Mouse (Mus musculus) neural tube, embryonic 14.5 days (tissue): ENCODE results near the gene Galm. TPM values are rescaled to one million over a fixed set of nuclear protein-coding genes. Genes with fewer than 3 reads are reported as not detected.

Experiments
- ATAC-seq: fragments of 200-750 bp; cut with Nextera tagmentation; 2 replicates; pipeline ENCODE4 v1.8.0; 2017; ENCODE audit warnings: low read depth, mild to moderate bottlenecking, moderate TSS enrichment, moderate library complexity
- H3K27ac ChIP-seq: fragments of 300-500 bp; sonication (generic); 2 replicates; pipeline ENCODE4 v1.5.1; 2014; ENCODE audit warnings: low read depth, mild to moderate bottlenecking, control low read depth, low read length, moderate library complexity, mixed read lengths
- H3K27me3 ChIP-seq: fragments of 300-500 bp; sonication (generic); 2 replicates; pipeline ENCODE4 v1.6.1; 2014; ENCODE audit warnings: low read length; ENCODE audit not compliant: control insufficient read depth, insufficient read depth
- H3K36me3 ChIP-seq: fragments of 300-500 bp; sonication (generic); 2 replicates; pipeline ENCODE4 v1.6.1; 2014; ENCODE audit warnings: low read length, mixed read lengths; ENCODE audit not compliant: control insufficient read depth, insufficient read depth
- H3K4me1 ChIP-seq: fragments of 300-500 bp; sonication (generic); 2 replicates; pipeline ENCODE4 v1.6.1; 2014; ENCODE audit warnings: low read length; ENCODE audit not compliant: control insufficient read depth, insufficient read depth
- H3K4me2 ChIP-seq: fragments of 300-500 bp; sonication (generic); 2 replicates; pipeline ENCODE4 v1.6.1; 2014; ENCODE audit warnings: mild to moderate bottlenecking, low read depth, low read length, control low read depth
- H3K4me3 ChIP-seq: fragments of 300-500 bp; sonication (generic); 2 replicates; pipeline ENCODE4 v1.5.1; 2014; ENCODE audit warnings: low read depth, low read length, control low read depth, mixed read lengths
- H3K9ac ChIP-seq: fragments of 300-500 bp; sonication (generic); replicated peaks from 2 replicates; pipeline ENCODE4 v1.6.1; 2014; ENCODE audit warnings: low read depth, mild to moderate bottlenecking, control low read depth, low read length, mixed read lengths
- H3K9me3 ChIP-seq: fragments of 300-500 bp; sonication (generic); 2 replicates; pipeline ENCODE4 v1.6.1; 2016; ENCODE audit warnings: low read length; ENCODE audit not compliant: control insufficient read depth
- WGBS: fragments of 180-500 bp; shearing (Covaris S2); extraction: QIAGEN DNeasy Blood & Tissue Kit; methylation state at CpG from one replicate; pipeline ENCODE4 v1.1.7; 2014; 5-methylcytosine and 5-hydroxymethylcytosine counted together
- polyA plus RNA-seq: library from polyadenylated mRNA; unstranded; fragments of >200 nt; fragmentation: Nextera tagmentation; extraction: Ambion mirVana; gene quantifications from 2 replicates; pipeline ENCODE4 v1.2.1, GENCODE M21; 2014

Galm gene
- polyA plus RNA-seq, 1 experiment from 2014 or later: 0.79 TPM

DNA sequence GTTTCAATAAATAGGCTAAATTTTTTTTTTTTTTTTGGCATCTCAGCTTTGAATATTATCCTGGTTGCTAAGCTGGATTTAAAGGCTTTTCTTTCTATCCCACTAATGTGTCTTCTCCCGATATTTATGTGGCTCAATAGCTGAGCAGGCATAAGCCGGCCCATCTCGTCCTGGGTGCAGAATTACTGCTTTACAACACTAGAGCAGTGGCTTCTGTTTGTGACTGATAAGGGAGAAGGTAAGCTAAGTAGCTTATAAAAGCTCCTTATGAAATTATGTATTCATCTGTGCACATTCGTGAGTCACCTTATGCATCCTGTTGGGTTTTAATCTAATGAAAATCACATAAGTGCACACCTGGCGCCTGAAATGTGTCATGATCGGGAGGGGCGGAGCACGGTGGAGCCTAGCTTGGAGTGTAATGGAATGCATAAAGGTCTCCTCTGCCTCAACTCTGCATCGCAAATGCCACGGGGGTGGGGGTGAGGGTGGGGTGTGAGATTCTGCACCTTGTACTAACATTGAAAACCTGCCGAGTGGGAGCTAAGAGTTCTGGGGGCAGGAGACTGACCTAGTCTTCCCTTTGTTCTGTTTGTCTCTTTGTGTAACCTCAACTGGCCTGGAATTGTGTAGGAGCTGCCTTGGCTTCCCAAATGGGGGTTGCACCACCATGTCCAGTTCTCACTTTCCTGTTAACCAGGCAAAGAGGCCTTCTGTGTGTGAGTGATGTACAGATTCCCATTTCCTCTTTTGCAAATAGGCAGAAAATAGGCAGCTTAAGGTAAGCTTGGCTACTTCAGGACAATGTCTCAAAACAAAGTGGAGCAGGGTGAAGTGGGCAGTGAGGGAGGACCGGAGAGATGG is 25.7 kb downstream of the Galm start:
- 75% methylated on average over 12 of the region's 12 CpGs for WGBS
- Histone ChIP-seq H3K4me1 (no peaks in the 10 kb centered on the region), H3K4me3 (no peak overlapping the region), H3K27me3 (no peaks in the 10 kb centered on the region), H3K36me3 (no peaks in the 10 kb centered on the region), H3K27ac (no peak overlapping the region), H3K4me2 (no peak overlapping the region), H3K9me3 (no peaks in the 10 kb centered on the region), H3K9ac (no peak overlapping the region)
- ATAC-seq: no peak

DNA sequence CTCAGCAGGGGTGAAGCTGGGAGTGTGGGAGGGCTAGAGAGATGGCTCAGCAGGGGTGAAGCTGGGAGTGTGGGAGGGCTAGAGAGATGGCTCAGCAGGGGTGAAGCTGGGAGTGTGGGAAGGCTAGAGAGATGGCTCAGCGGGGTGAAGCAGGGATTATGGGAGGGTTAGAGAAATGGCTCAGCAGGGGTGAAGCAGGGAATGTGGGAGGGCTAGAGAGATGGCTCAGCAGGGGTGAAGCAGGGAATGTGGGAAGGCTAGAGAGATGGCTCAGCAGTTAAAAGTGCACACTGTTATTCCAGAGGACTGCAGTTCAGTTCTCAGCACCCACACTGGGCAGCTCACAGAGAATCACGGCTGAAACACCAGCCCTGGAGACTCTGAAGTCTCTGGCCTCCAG is 26.4 kb downstream of the Galm start:
- Histone ChIP-seq H3K27me3 (no peaks in the 10 kb centered on the region), H3K4me2 (no peak overlapping the region), H3K9me3 (no peaks in the 10 kb centered on the region), H3K36me3 (no peaks in the 10 kb centered on the region), H3K27ac (no peak overlapping the region), H3K4me3 (no peak overlapping the region), H3K9ac (no peak overlapping the region), H3K4me1 (no peaks in the 10 kb centered on the region)
- ATAC-seq: no peak
- WGBS: 74% methylated on average over 2 of the region's 2 CpGs

- no peak overlapping the region for H3K9ac ChIP-seq
- H3K4me3 ChIP-seq: no peak overlapping the region
- no peaks in the 10 kb centered on the region for H3K27me3 ChIP-seq
- H3K4me1 ChIP-seq: no peaks in the 10 kb centered on the region
- H3K4me2 ChIP-seq: no peak overlapping the region
- no peaks in the 10 kb centered on the region for H3K36me3 ChIP-seq
- ATAC-seq: no peak
- 92% methylated on average over 8 of the region's 8 CpGs for WGBS
- no peak overlapping the region for H3K27ac ChIP-seq
- no peaks in the 10 kb centered on the region for H3K9me3 ChIP-seq
Observed at GRCm38 (mm10) chr17:80156905-80157304, 29.6 kb downstream of the Galm start.

- no peaks in the 10 kb centered on the region for H3K9me3 ChIP-seq
- 97% methylated on average over 6 of the region's 6 CpGs for WGBS
- H3K4me3 ChIP-seq: no peak overlapping the region
- ATAC-seq: no peak
- no peak overlapping the region for H3K9ac ChIP-seq
- no peaks in the 10 kb centered on the region for H3K4me1 ChIP-seq
- no peaks in the 10 kb centered on the region for H3K27me3 ChIP-seq
- no peak overlapping the region for H3K27ac ChIP-seq
- H3K4me2 ChIP-seq: no peak overlapping the region
- H3K36me3 ChIP-seq: no peaks in the 10 kb centered on the region
Observed at GRCm38 (mm10) chr17:80157489-80157888, 30.2 kb downstream of the Galm start.

DNA sequence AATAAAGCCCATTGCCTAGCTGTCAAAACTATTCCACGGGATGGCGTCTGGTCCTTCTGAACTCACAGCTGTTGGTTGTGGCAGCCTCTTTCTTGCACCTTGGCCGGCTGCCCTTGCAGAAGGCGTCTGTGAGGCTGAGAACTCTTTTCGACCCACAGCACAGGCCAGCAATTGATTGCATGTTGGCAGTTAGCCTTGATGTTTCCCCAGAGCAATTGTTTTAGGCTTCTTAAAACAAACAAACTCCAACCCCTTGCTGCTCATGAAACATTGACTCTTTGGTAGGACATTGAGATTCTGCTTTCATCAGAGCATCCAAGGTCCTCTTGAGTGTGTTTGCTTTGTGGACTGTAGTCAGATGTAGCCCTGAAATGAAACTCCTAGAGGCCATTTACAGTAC is 33.2 kb downstream of the Galm start:
- H3K27me3 ChIP-seq: no peaks in the 10 kb centered on the region
- no peaks in the 10 kb centered on the region for H3K9me3 ChIP-seq
- no peak overlapping the region for H3K9ac ChIP-seq
- no peak overlapping the region for H3K4me2 ChIP-seq
- peak; percentile 67; the same call in 1 of the 2 replicates for ATAC-seq
- H3K4me1 ChIP-seq: no peaks in the 10 kb centered on the region
- WGBS: 36% methylated on average over 5 of the region's 5 CpGs
- no peak overlapping the region for H3K27ac ChIP-seq
- no peaks in the 10 kb centered on the region for H3K36me3 ChIP-seq
- no peak overlapping the region for H3K4me3 ChIP-seq

- no peak for ATAC-seq
- WGBS: 89% methylated on average over 8 of the region's 8 CpGs
- no peaks in the 10 kb centered on the region for H3K36me3 ChIP-seq
Observed at GRCm38 (mm10) chr17:80163991-80164390, 36.7 kb downstream of the Galm start.

GRCm38 (mm10) chr17:80165741-80166140 is 38.5 kb downstream of the Galm start:
- no peak for ATAC-seq
- H3K27me3 ChIP-seq: no peaks in the 10 kb centered on the region
- H3K36me3 ChIP-seq: no peaks in the 10 kb centered on the region
- H3K4me1 ChIP-seq: peaks cover 11% of the 10 kb centered on the region; the same call in 1 of the 2 replicates
- no peak overlapping the region for H3K9ac ChIP-seq
- 78% methylated on average over 6 of the region's 6 CpGs for WGBS
- H3K4me3 ChIP-seq: no peak overlapping the region
- H3K9me3 ChIP-seq: no peaks in the 10 kb centered on the region
- H3K4me2 ChIP-seq: no peak overlapping the region
- no peak overlapping the region for H3K27ac ChIP-seq

More at GRCm38 (mm10) chr17:80163991-80164390, 36.7 kb downstream of the Galm start:
- Histone ChIP-seq H3K4me2 (no peak overlapping the region), H3K27ac (no peak overlapping the region), H3K4me1 (peaks cover 11% of the 10 kb centered on the region; the same call in 1 of the 2 replicates), H3K9ac (no peak overlapping the region), H3K27me3 (no peaks in the 10 kb centered on the region), H3K4me3 (no peak overlapping the region), H3K9me3 (no peaks in the 10 kb centered on the region)

DNA sequence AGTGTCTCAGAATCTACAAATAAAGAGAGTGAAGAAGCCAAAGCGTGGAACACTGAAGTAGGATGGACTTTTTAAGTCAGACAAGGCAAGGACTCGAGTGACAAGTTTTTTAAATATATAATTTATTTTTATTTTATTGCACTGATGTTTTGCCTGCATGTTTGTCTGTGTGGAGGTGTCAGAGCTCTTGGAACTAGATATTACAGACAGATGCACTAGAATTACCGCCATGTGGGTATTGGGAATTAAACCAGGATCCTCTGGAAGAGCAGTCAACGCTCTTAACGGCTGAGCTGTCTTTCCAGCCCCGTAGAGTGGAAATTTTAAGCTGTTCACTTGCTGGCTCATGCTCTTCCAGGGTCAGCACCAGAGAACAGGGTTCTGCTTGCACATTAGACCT is 39.1 kb downstream of the Galm start:
- Histone ChIP-seq H3K27me3 (no peaks in the 10 kb centered on the region), H3K4me2 (no peak overlapping the region), H3K9ac (no peak overlapping the region), H3K9me3 (no peaks in the 10 kb centered on the region), H3K36me3 (no peaks in the 10 kb centered on the region), H3K27ac (no peak overlapping the region), H3K4me3 (no peak overlapping the region), H3K4me1 (peaks cover 11% of the 10 kb centered on the region; the same call in 1 of the 2 replicates)
- 81% methylated on average over 6 of the region's 6 CpGs for WGBS
- ATAC-seq: no peak

DNA sequence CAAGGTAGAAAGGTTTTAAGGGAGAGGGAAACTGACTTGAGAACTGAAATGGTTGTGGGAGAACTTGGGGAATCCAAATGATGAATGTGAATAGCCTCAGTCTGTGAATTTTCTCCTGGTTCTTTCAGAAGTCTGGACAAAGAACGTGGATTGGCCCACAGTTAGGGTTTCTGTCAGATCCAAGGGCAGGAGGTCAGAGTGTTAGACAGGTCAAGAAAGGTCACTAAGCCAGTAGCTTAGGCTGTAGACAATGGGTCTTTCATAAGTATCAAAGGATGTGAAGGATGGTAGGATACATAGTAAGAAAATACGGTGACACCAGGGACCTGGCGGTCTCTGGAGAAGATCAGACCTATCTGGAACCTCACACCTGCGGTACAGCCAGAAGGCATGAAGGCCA is 40.2 kb downstream of the Galm start:
- WGBS: 57% methylated on average over 4 of the region's 4 CpGs
- Histone ChIP-seq H3K36me3 (no peaks in the 10 kb centered on the region), H3K9ac (no peak overlapping the region), H3K4me2 (no peak overlapping the region), H3K9me3 (no peaks in the 10 kb centered on the region), H3K4me3 (no peak overlapping the region), H3K27ac (peak overlapping the region; percentile 69; the same call in 1 of the 2 replicates), H3K27me3 (no peaks in the 10 kb centered on the region), H3K4me1 (peaks cover 11% of the 10 kb centered on the region; the same call in 1 of the 2 replicates)
- no peak for ATAC-seq
